Mouse (Mus musculus) thymus, adult 2 months (tissue): ENCODE data around the gene Tedc2. TPM values are rescaled to one million over a fixed set of nuclear protein-coding genes. Genes with fewer than 3 reads are reported as not detected.
A peak's percentile ranks its signal among the peaks of the same experiment; 100 is the strongest.

Source experiments
- DNase-seq: peaks from one replicate; pipeline ENCODE4 v3.0.0; 2021
- H3K27ac ChIP-seq: fragments of 200-500 bp; 2 replicates; pipeline ENCODE4 v1.5.1; 2012; ENCODE audit warnings: low read length, control low read depth; ENCODE audit not compliant: control insufficient read depth, insufficient read depth
- H3K27me3 ChIP-seq: fragments of 200-500 bp; 2 replicates; pipeline ENCODE4 v1.6.1; 2012; ENCODE audit warnings: mild to moderate bottlenecking, low read length, moderate library complexity, mixed read lengths; ENCODE audit not compliant: control insufficient read depth, insufficient read depth
- H3K36me3 ChIP-seq: fragments of 200-500 bp; 2 replicates; pipeline ENCODE4 v1.6.1; 2012; ENCODE audit warnings: mild to moderate bottlenecking, low read length, moderate library complexity; ENCODE audit not compliant: control insufficient read depth, insufficient read depth
- H3K4me1 ChIP-seq: fragments of 200-500 bp; replicated peaks from 2 replicates; pipeline ENCODE4 v1.6.1; 2012; ENCODE audit warnings: low read length; ENCODE audit not compliant: control insufficient read depth, insufficient read depth
- H3K4me3 ChIP-seq: fragments of 200-500 bp; 2 replicates; pipeline ENCODE4 v1.5.1; 2012; ENCODE audit warnings: mild to moderate bottlenecking, low read length, control low read depth, moderate library complexity; ENCODE audit not compliant: control insufficient read depth, insufficient read depth
- CTCF ChIP-seq: fragments of 200-500 bp; IDR thresholded peaks from 2 replicates; pipeline ENCODE4 v1.5.1; 2012; ENCODE audit warnings: mild to moderate bottlenecking, control low read depth, low read length, moderate library complexity, borderline replicate concordance; ENCODE audit not compliant: control insufficient read depth, poor library complexity, insufficient read depth; ENCODE audit errors: extremely low read depth
- POLR2A ChIP-seq: fragments of 200-500 bp; IDR thresholded peaks from 2 replicates; pipeline ENCODE4 v1.6.1; 2012; ENCODE audit warnings: mild to moderate bottlenecking, low read length, control low read depth, moderate library complexity; ENCODE audit not compliant: control insufficient read depth, poor library complexity, insufficient read depth; ENCODE audit errors: extremely low read depth
- WGBS: fragments of 180-500 bp; shearing (Covaris S2); methylation state at CpG from one replicate; pipeline ENCODE4 v1.1.7; 2018; 5-methylcytosine and 5-hydroxymethylcytosine counted together
- polyA plus RNA-seq: library from polyadenylated mRNA; depleted of rRNA; stranded (reverse); fragments of >200 nt; gene quantifications from 2 replicates; pipeline ENCODE4 v1.2.3, GENCODE M21; 2012; rRNA removed

The Tedc2 gene
- 17.6 and 20.0 TPM in 2 replicates for polyA plus RNA-seq

DNA sequence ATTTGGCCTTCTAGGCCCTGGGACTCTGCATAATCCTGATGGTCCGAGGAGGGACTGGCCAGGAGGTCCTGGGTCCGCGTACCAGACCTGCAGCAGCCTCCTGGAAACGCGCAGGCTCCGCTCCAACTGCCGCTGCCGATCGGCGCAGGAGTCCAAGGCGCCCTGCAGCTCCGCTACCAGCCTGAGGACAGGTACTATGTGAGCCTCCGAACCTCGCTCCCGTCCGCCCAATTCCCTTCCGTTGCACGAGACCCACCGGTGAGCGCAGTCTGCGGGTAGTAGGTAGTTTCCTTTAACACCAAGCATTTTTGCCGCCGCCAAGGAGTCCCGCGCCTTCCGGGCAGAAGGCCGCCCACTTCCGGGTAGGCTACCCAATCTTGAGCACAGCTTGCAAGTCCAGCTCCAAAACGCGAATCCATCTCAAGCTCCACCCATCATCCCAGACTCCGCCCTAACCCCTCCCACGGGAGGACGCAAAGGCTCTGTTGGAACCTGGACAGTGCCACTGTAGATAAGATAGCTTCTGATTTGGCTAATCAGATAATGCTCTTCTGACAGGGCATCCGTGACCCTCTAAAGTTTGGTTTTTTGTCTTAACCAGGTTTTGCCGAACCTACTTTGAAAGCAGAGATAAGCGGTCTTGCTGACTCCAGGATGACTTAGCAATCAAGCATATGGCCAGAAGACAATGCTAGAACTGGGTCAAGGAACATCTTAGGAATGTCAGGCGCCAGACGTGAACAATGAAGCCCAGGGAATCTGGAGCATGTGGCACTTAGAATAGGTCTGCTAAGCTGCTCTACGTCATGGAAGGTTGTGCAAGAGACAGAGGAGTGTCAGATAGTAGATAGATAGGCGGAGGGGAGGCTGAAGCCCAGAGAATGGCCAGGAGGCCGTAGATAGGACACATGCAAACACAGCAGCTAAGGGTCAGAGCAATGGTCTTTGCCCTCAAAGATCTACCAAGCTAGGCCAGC lies at the start of gene Tedc2:
TSS of gene Tedc2 (minus strand) at position 417 of the 977 bp plus-strand sequence.
- Histone ChIP-seq H3K27ac (no peak within 1 kb of the TSS), H3K4me1 (peaks cover 12% of the 10 kb centered on the region), H3K4me3 (peak within 1 kb of the TSS; percentile 79), H3K27me3 (no peaks in the 10 kb centered on the region), H3K36me3 (peaks cover 11% of the 10 kb centered on the region; the same call in 1 of the 2 replicates)
- WGBS = 9% methylated on average over 41 of the region's 41 CpGs
- peak; percentile 91 for DNase-seq
- TF ChIP-seq POLR2A (0 out of 2 replicates have a peak, but pooled peaks have one; percentile 52), CTCF (no peak; the same call in 1 of the 2 replicates)

GRCm38 (mm10) chr17:24267133-24267532 lies 46.5 kb upstream of the Tedc2 start:
- no peak for DNase-seq
- H3K27me3 ChIP-seq = no peaks in the 10 kb centered on the region
- H3K4me1 ChIP-seq = no peaks in the 10 kb centered on the region; the same call in 1 of the 2 replicates
- TF ChIP-seq CTCF (no peak), POLR2A (no peak)
- H3K27ac ChIP-seq = no peak overlapping the region
- H3K4me3 ChIP-seq = no peak overlapping the region
- no peaks in the 10 kb centered on the region for H3K36me3 ChIP-seq
- WGBS = 64% methylated on average over 1 of the region's 1 CpGs

DNA sequence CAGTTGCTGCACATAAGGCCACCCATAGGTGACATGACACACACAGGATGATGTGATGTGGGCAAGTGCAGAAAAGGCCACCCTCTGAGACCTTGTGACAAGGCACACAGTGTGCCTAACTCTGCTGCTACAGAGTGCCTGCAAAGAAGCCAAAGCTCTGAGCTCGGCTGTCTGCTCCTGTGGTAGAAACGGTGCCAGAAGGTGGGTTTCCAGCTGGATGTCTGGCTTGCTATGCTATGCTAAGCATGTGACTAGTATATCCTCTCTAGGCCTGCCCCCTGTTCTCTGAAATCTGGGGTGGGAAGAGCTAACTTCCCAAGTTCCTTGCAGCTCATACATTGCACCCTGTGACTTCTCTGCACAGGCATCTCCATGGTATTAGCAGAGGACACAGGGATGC lies 44.1 kb upstream of the Tedc2 start:
- H3K4me1 ChIP-seq = no peaks in the 10 kb centered on the region; the same call in 1 of the 2 replicates
- no peaks in the 10 kb centered on the region for H3K27me3 ChIP-seq
- no peak for TF ChIP-seq POLR2A
- no peak for TF ChIP-seq CTCF
- no peak for DNase-seq
- 92% methylated on average over 2 of the region's 2 CpGs for WGBS
- H3K27ac ChIP-seq = no peak overlapping the region
- no peaks in the 10 kb centered on the region for H3K36me3 ChIP-seq
- no peak overlapping the region for H3K4me3 ChIP-seq

DNA sequence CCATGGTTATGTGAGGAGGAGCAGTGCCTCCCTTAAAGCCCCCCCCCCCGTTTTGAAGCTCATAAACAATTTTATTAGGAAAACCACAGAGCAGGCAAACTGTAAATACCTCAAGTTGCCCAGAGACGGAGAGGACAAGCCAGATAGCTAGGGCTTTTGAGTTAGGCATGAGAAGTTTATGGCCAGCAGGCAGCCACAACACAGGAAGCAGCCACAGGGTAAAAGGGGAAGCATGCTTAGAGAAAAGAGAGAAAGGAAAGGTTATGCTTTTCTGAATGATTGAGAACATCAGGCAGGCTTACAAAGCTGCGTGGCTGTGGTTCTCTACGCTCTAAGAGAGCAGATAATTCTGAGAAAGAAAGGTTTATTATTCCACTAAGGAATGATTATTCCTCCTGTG lies 39.9 kb upstream of the Tedc2 start:
- H3K27me3 ChIP-seq = no peaks in the 10 kb centered on the region
- no peaks in the 10 kb centered on the region for H3K4me1 ChIP-seq
- no peak overlapping the region for H3K4me3 ChIP-seq
- DNase-seq = no peak
- no peak overlapping the region for H3K27ac ChIP-seq
- WGBS = 19% methylated on average over 4 of the region's 4 CpGs
- TF ChIP-seq POLR2A (no peak), CTCF (no peak)
- no peaks in the 10 kb centered on the region for H3K36me3 ChIP-seq

- no peak for DNase-seq
- Histone ChIP-seq H3K36me3 (no peaks in the 10 kb centered on the region), H3K4me3 (no peak overlapping the region), H3K4me1 (no peaks in the 10 kb centered on the region), H3K27ac (no peak overlapping the region), H3K27me3 (no peaks in the 10 kb centered on the region)
- WGBS = 19% methylated on average over 5 of the region's 5 CpGs
- TF ChIP-seq CTCF (no peak), POLR2A (no peak)
Observed at GRCm38 (mm10) chr17:24259702-24260101, 39.1 kb upstream of the Tedc2 start.

DNA sequence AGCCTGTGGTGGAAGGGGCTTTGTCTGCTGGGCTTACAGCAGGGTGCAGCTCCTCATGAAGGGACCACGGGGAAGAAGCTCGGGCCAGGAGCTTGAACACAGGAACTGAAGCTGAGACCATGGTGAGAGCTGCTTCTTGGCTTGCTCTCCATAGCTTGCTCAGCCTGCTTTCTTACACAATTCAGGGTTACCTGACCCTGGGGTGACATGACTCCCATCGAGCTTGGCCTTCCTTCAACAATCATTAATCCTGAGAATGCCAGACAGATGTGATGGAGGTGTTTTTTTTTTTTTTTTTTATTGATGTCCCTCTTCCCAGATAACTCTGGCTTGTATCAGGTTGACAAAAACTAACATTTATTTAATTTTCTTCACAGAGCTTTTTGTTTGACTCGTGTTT lies 38.3 kb upstream of the Tedc2 start:
- no peak overlapping the region for H3K27ac ChIP-seq
- no peaks in the 10 kb centered on the region for H3K27me3 ChIP-seq
- TF ChIP-seq CTCF = no peak
- no peak for TF ChIP-seq POLR2A
- WGBS = 50% methylated on average over 4 of the region's 4 CpGs
- H3K4me1 ChIP-seq = no peaks in the 10 kb centered on the region
- H3K4me3 ChIP-seq = no peak overlapping the region
- no peak for DNase-seq
- H3K36me3 ChIP-seq = no peaks in the 10 kb centered on the region
